Mouse (Mus musculus) Patski (cell line): Measurements from ENCODE around the gene Dtnbp1. TPM values are rescaled to one million over a fixed set of nuclear protein-coding genes. Genes with fewer than 3 reads are reported as not detected.

Experiments used
- ATAC-seq: fragments of 100-300 bp; one replicate; pipeline ENCODE4 v1.8.0; 2021
- CTCF ChIA-PET: fragments of 350-600 bp; sonication (Branson Sonifier 250); formaldehyde crosslinking; loops from one replicate; lab custom pipeline; 2022; ENCODE audit warnings: inconsistent platforms; lab: Charles Lee
- POLR2A ChIA-PET: fragments of 350-600 bp; sonication (Branson Sonifier 250); formaldehyde crosslinking; loops from one replicate; lab custom pipeline; 2022; ENCODE audit warnings: antibody characterized with exemption, inconsistent platforms; lab: Charles Lee
- DNase-seq: peaks from one replicate; pipeline ENCODE4 v3.0.0-alpha.2; 2011; ENCODE audit warnings: low read depth, low spot score
- H3K27me3 ChIP-seq: fragments of 371-371 bp; one replicate; pipeline ENCODE4 v1.5.1; 2021
- CTCF ChIP-seq: fragments of 100-300 bp; IDR thresholded peaks from one replicate; pipeline ENCODE4 v1.5.1; 2021
- in situ Hi-C: fragments of 300-500 bp; cut with MboI; formaldehyde crosslinking; loops from 3 replicates; pipeline ENCODE4 v1.11.1; 2018; ENCODE audit warnings: low pct_unique_long_range_greater_than_20kb, mixed read lengths
- polyA plus RNA-seq: library from polyadenylated mRNA; unstranded; gene quantifications from one replicate; pipeline ENCODE4 v1.2.3, GENCODE M21; 2021

Dtnbp1 gene
- polyA plus RNA-seq, 1 experiment from 2014 or later = 155 TPM

DNA sequence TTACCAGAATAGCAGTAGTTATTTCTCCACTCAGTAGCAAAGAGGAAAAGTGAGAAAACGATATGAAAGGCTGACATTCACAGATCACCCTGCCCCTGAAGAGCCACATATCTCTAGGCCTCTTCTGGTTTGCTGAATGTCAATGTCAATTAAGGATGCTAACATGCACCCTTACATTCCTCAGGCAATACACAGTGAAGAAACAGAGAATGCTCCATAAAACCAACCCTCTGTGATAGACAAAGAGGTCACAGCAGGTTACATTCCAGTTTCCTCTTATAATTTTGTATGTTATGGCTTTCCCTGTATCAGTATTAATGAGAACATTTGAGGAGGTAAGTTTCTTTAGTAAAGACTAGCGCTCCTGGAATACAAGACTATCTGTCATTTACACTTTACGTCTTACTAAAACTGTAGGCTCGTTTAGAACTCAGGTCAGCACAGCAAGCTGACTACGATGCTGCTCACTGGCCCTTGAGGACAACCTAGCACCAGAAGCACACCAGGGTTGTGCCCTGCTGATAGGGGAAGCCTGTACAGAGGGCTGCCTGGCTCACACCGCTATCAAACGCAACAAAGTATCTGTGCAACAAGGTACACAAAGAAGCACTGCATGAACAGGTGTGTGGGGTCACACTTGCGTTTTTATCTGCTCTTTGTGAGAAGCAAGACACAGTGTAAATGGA is 48.3 kb downstream of the Dtnbp1 start:
- H3K27me3 ChIP-seq = no peaks in the 10 kb centered on the region
- no peak for DNase-seq
- ATAC-seq = no peak
- CTCF ChIA-PET = no interaction called here
- TF ChIP-seq CTCF = no peak
- POLR2A ChIA-PET = no interaction called here
- in situ Hi-C loops = no loop called here

- ChIA-PET POLR2A (no interaction called here), CTCF (no interaction called here)
- in situ Hi-C loops = no loop called here
- no peak for ATAC-seq
- no peak for DNase-seq
- TF ChIP-seq CTCF = no peak
- H3K27me3 ChIP-seq = no peaks in the 10 kb centered on the region
Measured at GRCm38 (mm10) chr13:44952393-44953086, 49.4 kb downstream of the Dtnbp1 start.

DNA sequence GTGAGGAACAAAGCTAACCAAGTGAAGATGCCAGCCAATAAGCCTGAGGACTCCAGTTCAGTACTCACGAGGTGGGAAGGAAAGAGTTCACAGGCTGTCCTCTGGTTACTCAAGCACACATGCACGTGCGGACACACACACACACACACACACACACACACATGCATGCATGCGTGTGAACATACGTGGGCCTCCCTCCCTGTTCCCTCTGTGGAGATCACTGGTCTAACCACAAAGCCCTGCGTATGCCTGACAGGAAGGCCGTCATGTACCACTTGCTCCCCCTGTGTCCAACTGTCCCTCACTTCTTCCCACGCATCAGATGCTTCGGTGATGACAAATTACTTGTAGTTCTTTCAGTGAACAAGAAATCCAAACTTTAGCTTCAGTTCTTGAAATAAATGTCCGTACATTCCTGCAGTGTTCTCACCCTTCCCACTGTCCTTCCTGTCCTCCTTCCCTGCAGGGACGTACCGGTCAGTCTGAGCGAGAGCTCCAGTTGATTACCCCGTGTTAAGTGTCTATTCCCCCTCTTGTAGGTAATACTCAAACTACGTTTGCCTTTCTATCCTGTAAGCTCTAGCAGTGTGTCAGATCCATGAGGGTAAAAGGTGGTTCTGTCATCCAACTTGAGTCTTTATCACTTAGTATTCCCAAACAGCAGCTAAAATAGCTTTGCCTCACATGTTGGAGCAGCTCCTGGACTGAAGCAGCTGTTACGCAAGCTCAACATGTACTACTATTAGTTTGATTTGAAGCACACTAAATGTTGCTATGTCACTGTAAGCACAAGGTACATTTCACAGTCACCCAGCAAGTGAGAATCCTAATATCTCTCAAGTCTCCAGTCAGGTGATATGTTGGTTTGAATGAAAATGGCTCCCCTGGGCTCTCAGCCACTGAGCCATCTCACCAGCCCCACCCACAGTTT is 53.4 kb downstream of the Dtnbp1 start:
- POLR2A ChIA-PET = interaction anchor here (0.6 kb wide), 1 partner anchor 923 kb away, joined by 4 read pairs; no protein-coding TSS in a partner anchor
- ATAC-seq = no peak
- CTCF ChIA-PET = interaction anchor here (0.8 to 0.9 kb wide), 2 partner anchors 9 to 15 kb away, joined by 3 read pairs; no protein-coding TSS in a partner anchor
- in situ Hi-C loops = no loop called here
- DNase-seq = no peak
- H3K27me3 ChIP-seq = no peaks in the 10 kb centered on the region
- TF ChIP-seq CTCF = no peak

GRCm38 (mm10) chr13:44946880-44947635 is 54.9 kb downstream of the Dtnbp1 start:
- POLR2A ChIA-PET = no interaction called here
- no peaks in the 10 kb centered on the region for H3K27me3 ChIP-seq
- CTCF ChIA-PET = interaction anchor here (0.6 to 0.7 kb wide), 2 partner anchors 13 to 22 kb away, joined by 3 read pairs; no protein-coding TSS in a partner anchor
- DNase-seq (no peak), ATAC-seq (no peak)
- TF ChIP-seq CTCF = no peak
- in situ Hi-C loops = no loop called here

- in situ Hi-C loops = no loop called here
- ChIA-PET CTCF (no interaction called here), POLR2A (interaction anchor here (0.5 kb wide), 1 partner anchor 51 kb away, joined by 8 read pairs; no protein-coding TSS in a partner anchor)
- DNase-seq = no peak
- ATAC-seq = no peak
- TF ChIP-seq CTCF = no peak
- no peaks in the 10 kb centered on the region for H3K27me3 ChIP-seq
Measured at GRCm38 (mm10) chr13:44943618-44944017, 58.3 kb downstream of the Dtnbp1 start.

DNA sequence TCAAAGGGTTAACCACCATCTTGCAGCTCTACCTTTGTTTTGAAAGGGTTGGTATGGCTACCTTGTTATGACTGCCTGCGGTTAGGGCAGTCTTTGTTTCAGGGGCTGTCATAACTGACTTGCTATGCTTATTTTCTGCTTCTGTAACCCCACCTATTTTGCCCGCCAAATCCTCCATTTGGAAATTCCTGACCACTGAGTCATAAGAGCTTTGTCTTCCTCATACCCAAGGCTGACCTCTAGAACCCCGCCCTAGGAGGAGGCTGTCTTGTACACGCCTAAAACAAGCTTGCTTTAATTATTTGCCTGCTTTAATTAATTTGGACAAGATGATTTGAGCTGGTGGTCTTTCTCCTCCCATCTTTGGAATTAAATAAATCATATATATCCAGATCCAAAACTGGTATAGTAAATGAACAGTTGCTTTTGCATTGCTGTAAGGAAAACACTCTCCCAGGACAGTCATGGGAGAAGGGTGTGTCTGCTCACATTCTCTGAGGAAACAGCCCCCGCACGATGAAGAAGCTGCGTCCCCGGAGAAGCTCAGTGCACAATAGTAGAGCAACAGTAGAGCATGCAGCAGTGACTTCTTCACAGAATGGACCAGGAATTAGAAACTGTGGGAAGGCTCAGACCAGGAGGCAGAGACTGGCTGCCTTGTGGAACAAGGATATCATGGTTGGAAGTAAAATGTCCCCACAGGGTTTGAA is 62.5 kb downstream of the Dtnbp1 start:
- in situ Hi-C loops = no loop called here
- peak; percentile 55 for DNase-seq
- TF ChIP-seq CTCF = no peak
- ChIA-PET POLR2A (no interaction called here), CTCF (interaction anchor here (0.8 kb wide), 1 partner anchor 20 kb away, joined by 3 read pairs; no protein-coding TSS in a partner anchor)
- ATAC-seq = peak; percentile 81
- no peaks in the 10 kb centered on the region for H3K27me3 ChIP-seq

DNA sequence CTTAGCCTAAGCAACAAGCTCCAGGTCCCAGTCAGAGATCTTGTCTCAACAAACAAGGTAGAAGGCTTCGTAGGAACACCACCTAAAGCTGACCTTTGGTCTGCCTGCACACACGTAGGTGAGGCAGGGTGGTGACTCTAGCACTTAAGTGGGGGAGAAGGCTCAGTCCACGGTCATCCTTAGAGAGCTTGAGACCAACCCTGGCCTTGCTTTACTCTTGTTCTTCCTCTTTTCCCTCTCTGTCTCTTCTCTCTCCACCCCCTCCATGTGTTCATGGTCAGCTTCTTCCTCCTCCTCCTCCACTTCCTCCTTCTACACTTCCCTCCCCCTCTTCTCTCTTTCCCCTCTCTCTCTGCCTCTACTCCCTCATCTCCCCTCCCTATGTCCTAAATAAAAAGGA is 64.3 kb downstream of the Dtnbp1 start:
- no peak for ATAC-seq
- TF ChIP-seq CTCF = no peak
- POLR2A ChIA-PET = no interaction called here
- in situ Hi-C loops = no loop called here
- H3K27me3 ChIP-seq = no peaks in the 10 kb centered on the region
- no peak for DNase-seq
- CTCF ChIA-PET = no interaction called here

- CTCF ChIA-PET = interaction anchor here (0.7 kb wide), 2 partner anchors 14 to 15 kb away, joined by 3 read pairs; no protein-coding TSS in a partner anchor
- no peak for DNase-seq
- ATAC-seq = no peak
- in situ Hi-C loops = no loop called here
- POLR2A ChIA-PET = no interaction called here
- no peak for TF ChIP-seq CTCF
- H3K27me3 ChIP-seq = no peaks in the 10 kb centered on the region
Measured at GRCm38 (mm10) chr13:44933575-44933974, 68.4 kb downstream of the Dtnbp1 start.
